Mouse (Mus musculus) thymus, postnatal 36 days (tissue): ENCODE results near the gene Ubtf.

ENCODE experiments used
- DNase-seq, 2 experiments: peaks; one replicate each; pipeline ENCODE4 v3.0.0; 2022; ENCODE audit warnings: mixed read lengths in 2 of 2

Ubtf gene

DNA sequence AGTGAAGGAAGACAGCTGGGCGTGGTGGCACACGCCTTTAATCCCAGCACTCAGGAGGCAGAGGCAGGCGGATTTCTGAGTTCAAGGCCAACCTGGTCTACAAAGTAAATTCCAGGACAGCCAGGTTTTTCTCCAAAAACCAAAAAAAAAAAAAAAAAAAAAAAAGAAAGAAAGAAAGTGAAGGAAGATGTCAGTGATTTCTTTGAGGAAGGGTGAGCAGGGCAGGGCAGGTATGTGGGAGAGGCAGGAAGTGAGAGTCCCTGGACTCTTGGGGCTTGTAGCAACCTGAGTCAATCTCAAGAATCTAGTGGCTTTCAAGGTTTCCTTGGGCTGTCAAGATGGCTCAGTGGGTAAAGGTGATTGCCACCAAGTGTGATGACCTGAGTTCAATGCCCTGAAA, 24.9 kb upstream of the Ubtf start:
- no peak for DNase-seq

GRCm38 (mm10) chr11:102342742-102343141, 23.2 kb upstream of the Ubtf start:
- no peak for DNase-seq

- DNase-seq: no peak
These were observed 21.6 kb upstream of the Ubtf start for GRCm38 (mm10) chr11:102341101-102341500.

GRCm38 (mm10) chr11:102339624-102340023, 20.1 kb upstream of the Ubtf start:
- DNase-seq: peak in 1 of 2 experiments; percentile 6

DNA sequence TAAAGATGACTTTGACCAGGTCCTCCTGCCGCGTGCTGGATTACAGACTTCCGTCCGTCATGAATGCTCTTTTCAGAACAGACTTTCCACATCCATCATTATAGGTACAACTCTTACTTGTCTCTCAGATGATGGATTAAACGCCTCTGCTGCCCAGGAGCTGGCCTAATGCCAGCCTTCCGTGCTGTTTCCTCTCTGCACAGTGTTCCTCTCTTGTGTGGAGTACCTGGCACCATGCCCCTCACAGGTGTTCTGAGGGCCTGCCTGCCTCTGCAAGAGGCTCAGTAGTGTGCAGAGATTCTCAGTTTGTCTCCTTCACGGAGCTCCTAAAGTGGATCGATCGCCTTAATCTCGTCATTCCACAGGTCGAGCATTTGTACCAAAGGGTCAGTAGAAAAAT, 19.7 kb upstream of the Ubtf start:
- no peak for DNase-seq

- no peak for DNase-seq
These were observed 19.0 kb upstream of the Ubtf start for GRCm38 (mm10) chr11:102338561-102338960.

DNA sequence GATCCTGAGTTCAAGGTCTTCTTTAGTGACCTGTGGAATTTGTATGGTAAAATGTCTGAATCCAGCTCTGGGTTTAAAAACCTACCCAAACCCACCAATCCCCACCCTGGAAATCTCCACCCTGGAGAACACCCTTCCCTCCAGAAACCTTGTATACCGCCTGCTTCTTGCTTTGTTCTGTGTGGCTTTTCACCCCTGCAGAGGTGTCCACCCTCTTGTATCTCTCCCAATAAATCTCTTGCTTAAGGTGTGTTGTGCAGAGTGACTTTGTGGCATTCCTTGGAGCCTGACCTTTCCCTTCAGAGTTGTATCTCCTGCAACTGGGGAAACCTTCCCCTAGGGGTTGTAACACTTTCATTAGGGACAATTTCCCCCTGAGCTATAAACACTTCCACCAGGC, 18.4 kb upstream of the Ubtf start:
- DNase-seq: no peak

- no peak for DNase-seq
These were observed 16.6 kb upstream of the Ubtf start for GRCm38 (mm10) chr11:102336191-102336590.

DNA sequence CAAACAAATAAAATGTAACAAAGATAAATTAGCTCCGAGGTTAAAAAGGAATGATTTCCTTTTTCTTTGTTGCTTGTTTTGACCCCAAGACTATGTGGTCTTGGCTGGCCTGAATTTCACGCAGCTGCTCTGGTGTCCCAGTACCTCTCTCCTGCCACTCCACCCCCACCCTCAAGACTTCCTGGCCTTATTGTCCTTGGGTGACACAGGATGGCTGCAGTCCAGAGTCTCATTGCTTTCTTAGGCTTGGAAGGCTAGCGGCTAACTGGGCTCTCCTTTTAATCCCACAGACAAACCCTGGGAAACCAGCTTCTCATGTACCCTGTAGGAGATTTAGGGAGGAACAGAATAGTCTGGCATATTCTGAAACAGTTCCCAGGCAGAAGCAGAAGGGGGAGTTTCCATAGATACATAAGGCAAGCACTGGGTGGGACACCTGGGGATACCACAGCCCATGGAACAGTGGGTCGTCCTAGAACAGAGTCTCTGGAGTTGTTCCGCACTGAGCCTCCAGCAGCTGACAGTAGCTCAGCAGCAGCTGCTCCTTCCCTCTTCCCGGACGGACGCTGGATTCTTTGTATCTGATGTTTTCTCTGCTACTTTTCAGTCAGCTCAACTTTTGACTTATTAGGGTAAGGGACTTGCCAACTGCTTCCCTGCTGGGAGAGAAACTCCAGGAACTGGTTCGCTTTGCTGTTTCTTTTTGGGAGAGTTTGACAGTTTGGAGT, 15.6 kb upstream of the Ubtf start:
- no peak for DNase-seq

DNA sequence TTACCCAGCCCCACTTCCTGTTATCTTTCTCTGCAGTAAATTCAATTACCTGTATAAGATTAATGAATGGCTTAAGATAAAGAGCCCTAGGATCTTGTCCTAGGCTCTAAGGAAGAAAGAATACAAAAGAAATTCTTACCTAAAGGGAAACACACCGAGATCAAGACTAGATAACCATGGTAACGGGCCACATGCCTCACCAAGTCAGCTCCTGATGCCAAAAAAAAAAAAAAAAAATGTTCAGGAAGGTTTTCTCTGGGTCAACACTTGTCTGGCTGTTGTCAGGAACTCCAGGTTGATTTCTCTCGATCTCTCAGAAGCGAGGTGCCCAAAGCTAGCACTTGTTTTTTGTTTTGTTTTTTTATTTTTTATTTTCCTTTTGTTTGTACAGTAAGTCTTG, 14.5 kb upstream of the Ubtf start:
- no peak for DNase-seq

- DNase-seq: no peak
These were observed 13.5 kb upstream of the Ubtf start for GRCm38 (mm10) chr11:102333061-102333460.

DNA sequence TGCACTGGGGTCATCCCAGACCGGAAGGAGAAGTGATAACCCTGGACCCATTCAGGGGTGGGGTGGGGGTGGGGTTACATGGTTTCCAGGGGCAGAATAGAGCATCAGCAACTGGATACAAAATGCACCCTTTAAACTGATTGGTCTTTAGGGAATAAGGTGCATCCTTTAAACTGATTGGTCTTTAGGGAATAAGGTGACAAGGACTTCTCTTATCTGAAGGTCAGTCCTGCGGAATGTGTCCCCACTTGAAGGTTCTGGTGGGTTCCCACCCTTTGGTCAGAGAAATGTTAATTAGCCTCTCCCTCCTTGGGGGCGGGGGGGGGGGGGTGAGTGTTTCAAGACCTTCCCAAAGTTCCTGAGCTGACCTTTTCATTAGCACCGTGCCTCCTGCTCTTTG, 12.3 kb upstream of the Ubtf start:
- DNase-seq: no peak

GRCm38 (mm10) chr11:102330039-102330438, 10.5 kb upstream of the Ubtf start:
- no peak for DNase-seq

DNA sequence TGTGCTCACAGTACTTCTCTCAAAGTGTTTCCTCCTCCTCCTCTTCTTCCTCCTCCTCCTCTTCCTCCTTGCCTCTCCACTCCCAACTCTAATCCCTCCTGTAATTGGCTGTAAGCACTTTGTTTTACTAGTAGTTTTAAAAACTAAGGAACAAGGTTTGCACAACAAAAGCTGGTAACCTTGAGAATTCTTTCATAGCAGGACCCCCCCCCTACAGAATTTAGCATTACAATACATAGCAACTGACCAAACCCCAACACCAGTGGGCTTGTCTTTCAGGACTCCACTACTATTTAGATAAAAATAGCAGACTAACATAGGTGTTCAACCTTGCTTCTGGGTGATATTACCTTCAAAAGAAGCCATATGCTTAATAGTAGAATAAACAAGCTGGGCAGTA, 10.0 kb upstream of the Ubtf start:
- DNase-seq: no peak

DNA sequence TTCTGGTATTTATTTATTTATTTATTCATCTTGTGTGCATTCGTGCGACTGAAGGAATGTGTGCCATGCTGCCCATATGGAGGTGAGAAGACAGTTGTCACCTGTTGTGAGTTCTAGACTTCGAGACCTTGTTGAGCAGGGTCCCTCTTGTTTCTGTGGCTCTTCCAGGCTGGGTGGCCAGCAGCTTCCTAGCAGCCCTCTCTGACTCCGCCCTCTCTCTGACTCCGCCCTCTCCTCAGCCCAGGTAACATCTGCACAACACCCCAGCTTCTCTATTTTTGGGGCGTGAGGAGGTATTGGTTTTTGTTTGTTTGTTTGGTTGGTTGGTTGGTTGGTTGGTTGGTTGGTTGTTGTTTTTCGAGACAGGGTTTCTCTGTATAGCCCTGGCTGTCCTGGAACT, 8.3 kb upstream of the Ubtf start:
- no peak for DNase-seq

GRCm38 (mm10) chr11:102327250-102327649, 7.7 kb upstream of the Ubtf start:
- no peak for DNase-seq

GRCm38 (mm10) chr11:102323516-102323915, 4.0 kb upstream of the Ubtf start:
- DNase-seq: no peak

DNA sequence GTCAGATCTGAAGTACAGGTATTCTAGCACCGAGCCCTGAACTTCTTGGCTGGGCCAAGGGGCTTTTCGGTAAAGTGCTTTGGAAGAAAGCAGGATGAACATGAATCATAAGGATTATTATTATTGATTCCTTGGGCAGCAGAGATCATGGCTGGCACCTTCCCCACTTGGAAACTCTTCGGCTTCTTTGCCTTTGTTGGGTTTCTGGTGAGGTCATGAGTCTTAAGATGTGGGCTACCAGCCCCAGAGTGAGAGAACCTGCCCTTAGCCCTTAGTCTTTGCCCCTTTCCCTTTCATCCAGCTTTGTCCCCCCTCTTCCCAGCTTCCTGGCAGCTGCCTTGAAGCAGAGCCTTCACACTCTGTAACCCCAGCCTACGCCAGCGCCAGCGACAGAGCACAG, 2.4 kb upstream of the Ubtf start:
- DNase-seq: no peak

DNA sequence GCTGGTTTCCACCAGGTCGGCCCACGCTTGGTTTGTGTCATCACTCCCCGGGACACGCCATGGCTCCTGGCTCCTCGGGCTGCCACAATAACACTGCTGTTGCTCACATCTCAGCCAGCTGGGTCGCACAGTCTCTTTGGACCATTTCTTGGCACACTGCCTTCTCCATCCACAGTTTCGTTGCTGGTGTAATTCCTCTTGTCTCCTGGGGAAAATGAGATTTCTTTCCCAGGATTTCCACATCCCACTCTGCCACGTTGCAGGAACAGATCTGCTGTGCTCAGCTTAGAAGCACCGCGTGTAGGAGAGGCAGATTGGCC, 1.1 kb upstream of the Ubtf start:
- no peak for DNase-seq

DNA sequence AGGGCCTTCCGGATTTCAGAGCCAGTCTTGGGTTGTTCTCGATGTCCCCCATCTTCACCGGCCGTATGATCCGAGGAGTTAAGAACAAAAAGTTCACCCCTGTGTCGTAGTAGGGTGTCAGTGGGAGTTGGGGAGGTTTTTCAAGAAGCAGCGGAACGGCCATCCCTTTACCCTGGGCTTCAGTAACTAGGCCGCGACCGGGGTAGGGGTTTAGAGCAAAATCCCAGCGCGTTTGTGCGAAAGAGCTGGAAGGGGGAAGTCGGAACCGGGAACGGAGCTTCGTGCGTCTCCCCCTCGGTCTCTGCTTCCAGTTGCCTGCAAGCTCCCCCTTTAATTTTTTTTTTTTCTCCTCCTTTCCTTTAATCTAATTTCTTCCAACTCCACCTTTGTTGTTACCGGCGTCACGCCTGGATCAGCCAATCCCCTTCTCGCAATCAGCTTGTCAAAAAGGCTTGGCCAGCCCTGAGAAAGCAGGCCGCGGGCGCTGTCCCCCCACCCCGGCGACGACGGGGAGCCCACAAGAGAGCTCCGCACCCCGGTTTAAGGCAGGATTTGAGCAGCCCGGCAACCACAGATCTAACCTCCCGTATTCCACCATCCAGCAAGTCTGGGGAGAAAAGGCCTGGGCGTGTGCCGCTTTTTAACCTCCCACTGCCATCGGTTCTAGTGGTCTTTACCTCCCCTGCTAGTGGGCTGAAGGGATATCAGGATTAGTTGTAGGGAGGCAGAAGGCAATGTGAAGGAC, 571 bp upstream of the Ubtf start:
- peak; percentile 64 to 74 for DNase-seq

DNA sequence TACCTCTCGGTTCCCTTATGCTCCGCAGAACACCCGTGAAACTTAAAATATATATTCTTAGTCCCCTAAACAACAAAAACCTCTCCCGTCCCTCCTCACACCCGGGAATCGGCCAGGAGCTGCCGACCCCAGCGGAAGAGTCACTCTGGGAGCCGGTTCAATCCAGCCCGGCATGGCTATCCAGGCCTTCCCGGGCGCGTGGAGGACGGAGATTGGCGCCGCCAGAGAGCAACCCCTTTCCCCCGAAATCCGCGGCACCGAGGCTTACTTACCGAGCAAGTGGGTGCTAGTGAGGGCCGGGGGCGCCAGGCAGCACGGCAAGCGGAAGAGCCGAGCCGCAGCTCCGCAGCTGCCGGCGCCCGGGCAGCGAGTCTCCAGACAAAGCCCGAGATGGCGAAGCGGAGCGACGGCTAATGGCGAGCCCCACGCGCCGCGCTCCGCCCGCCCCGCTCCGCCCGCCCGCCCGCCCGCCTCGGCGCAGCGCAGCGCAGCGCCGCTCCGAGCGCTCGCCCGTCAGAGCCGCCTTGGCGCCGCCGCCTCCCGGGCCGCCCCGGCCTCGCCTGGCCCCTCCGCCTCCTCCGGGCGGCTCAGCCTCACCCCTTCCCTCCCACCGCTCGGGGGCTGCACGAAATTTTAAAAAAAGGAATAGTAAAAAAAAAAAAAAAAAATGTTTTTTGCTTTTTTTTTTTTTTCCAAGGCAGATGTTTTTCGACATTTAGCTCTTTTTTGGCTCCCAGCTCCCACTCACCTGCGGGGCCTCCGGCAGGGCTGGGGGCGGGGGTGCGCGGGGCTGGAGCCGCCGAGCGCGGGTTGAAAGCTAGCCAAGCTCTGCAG, 749 bp downstream of the Ubtf start:
- DNase-seq: peak; percentile 68 to 75

GRCm38 (mm10) chr11:102317901-102318575, 1.5 kb downstream of the Ubtf start:
- peak; percentile 83 to 89 for DNase-seq

DNA sequence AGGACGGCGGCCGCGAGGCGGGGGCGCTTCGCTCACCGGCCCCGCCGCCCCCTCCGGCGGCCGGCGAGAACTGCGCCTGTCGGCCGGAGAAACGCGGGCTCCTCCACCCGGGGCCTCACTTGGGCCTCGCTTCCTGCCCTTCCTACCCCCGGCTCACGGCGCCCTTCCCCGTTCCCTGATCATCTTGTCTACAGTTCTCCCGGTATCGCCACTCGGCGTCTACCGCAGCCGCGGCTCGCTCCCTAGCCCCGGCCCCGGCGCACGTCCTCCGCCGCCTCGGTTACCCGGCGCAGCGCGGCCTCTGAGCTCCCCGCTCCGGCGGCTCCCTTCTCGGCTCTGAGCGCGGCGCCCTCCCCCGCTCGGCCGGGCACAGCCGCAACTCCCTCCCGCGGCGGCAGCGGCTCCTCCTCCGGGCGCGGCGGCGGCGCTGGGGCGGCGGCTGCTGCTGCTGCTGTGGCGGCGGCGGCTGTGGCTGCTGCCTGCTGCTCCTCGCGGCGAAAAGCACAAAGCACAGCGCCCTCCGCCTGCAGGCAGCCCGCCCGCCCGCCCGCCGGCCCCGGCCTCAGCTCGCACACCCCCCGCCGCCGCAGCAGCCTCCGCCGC, 2.1 kb downstream of the Ubtf start:
- peak in 1 of 2 experiments; percentile 82 for DNase-seq
